Mouse (Mus musculus) liver, embryonic 16.5 days (tissue): ENCODE measurements around the gene Chrm4. TPM values are rescaled to one million over a fixed set of nuclear protein-coding genes. Genes with fewer than 3 reads are reported as not detected.

ENCODE experiments used
- ATAC-seq: fragments of 200-750 bp; cut with Nextera tagmentation; 2 replicates; pipeline ENCODE4 v1.8.0; 2017; ENCODE audit warnings: low read depth, mild to moderate bottlenecking, moderate number of reproducible peaks, moderate library complexity
- H3K27ac ChIP-seq: fragments of 300-500 bp; sonication (generic); 2 replicates; pipeline ENCODE4 v1.5.1; 2014; ENCODE audit warnings: mild to moderate bottlenecking, low read length
- H3K27me3 ChIP-seq: fragments of 300-500 bp; sonication (generic); 2 replicates; pipeline ENCODE4 v1.6.1; 2014; ENCODE audit warnings: low read depth, low read length, mixed read lengths; ENCODE audit not compliant: control insufficient read depth, insufficient read depth
- H3K36me3 ChIP-seq: fragments of 300-500 bp; sonication (generic); 2 replicates; pipeline ENCODE4 v1.6.1; 2014; ENCODE audit warnings: mild to moderate bottlenecking; ENCODE audit not compliant: control insufficient read depth, insufficient read depth
- H3K4me1 ChIP-seq: fragments of 300-500 bp; sonication (generic); 2 replicates; pipeline ENCODE4 v1.6.1; 2014; ENCODE audit warnings: low read depth, low read length, mixed read lengths; ENCODE audit not compliant: control insufficient read depth
- H3K4me2 ChIP-seq: fragments of 300-500 bp; sonication (generic); 2 replicates; pipeline ENCODE4 v1.6.1; 2014; ENCODE audit warnings: low read depth, low read length, mixed read lengths
- H3K4me3 ChIP-seq: fragments of 300-500 bp; sonication (generic); 2 replicates; pipeline ENCODE4 v1.5.1; 2014; ENCODE audit warnings: low read depth, mild to moderate bottlenecking, low read length
- H3K9ac ChIP-seq: fragments of 300-500 bp; sonication (generic); 2 replicates; pipeline ENCODE4 v1.6.1; 2014; ENCODE audit warnings: low read depth, low read length
- H3K9me3 ChIP-seq: fragments of 300-500 bp; sonication (generic); replicated peaks from 2 replicates; pipeline ENCODE4 v1.6.1; 2016; ENCODE audit warnings: low read length; ENCODE audit not compliant: control insufficient read depth
- WGBS: fragments of 180-500 bp; shearing (Covaris S2); extraction: QIAGEN DNeasy Blood & Tissue Kit; methylation state at CpG from one replicate; pipeline ENCODE4 v1.1.7; 2014; ENCODE audit not compliant: insufficient replicate concordance; 5-methylcytosine and 5-hydroxymethylcytosine counted together
- microRNA-seq: library from miRNA; unstranded; fragments of <30 nt; microRNA quantifications from one replicate; pipeline ENCODE4, GENCODE M21; 2016
- polyA plus RNA-seq: library from polyadenylated mRNA; unstranded; fragments of >200 nt; fragmentation: Nextera tagmentation; extraction: Ambion mirVana; gene quantifications from 2 replicates; pipeline ENCODE4 v1.2.1, GENCODE M21; 2015

Chrm4 gene
- polyA plus RNA-seq, 1 experiment from 2014 or later = 0.06 TPM

DNA sequence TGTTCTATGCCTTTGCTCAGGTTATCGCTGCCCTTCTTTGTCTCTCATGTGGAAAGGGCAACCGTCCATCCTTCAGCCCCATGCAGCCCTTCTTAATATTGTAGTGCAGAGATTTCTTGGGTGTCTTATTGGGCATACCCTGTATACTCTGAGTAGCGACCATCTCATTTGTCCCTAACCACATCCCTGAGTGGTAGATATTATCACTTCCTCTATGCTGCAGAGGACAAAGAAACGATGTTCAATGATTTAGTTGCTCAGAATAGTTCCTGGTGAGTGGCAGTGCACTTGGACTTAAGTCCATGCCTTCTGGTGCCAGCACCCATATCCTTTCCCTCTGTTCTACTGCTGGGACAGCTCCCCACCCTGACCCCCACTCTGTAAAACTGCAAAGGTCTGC lies 50.9 kb downstream of the Chrm4 start:
- no peak overlapping the region for H3K4me2 ChIP-seq
- H3K27me3 ChIP-seq = peaks cover 54% of the 10 kb centered on the region

More for the DNA sequence above, 50.9 kb downstream of the Chrm4 start:
- 33% methylated on average over 4 of the region's 4 CpGs for whole genome bisulfite sequencing
- Histone ChIP-seq H3K4me1 (peaks cover 6% of the 10 kb centered on the region), H3K4me3 (no peak overlapping the region), H3K9ac (no peak overlapping the region), H3K9me3 (no peaks in the 10 kb centered on the region), H3K36me3 (no peaks in the 10 kb centered on the region), H3K27ac (no peak overlapping the region)
- ATAC-seq = no peak

Small RNAs within 50 kb of the gene (microRNA-seq; reads per million reads assigned to microRNA genes)
- not detected for gene Mir6999

Other genes starting within 250 kb of the Chrm4 start
- 14.6 and 16.3 TPM in 2 replicates for gene Atg13, start 216.7 kb upstream of the Chrm4 start, polyA plus RNA-seq
- gene Harbi1, start 216.4 kb upstream of the Chrm4 start, polyA plus RNA-seq = 7.9 and 9.1 TPM in 2 replicates
- gene Ambra1, start 197.1 kb upstream of the Chrm4 start, polyA plus RNA-seq = 5.5 and 6.1 TPM in 2 replicates
- gene Mdk, start 5.0 kb downstream of the Chrm4 start, polyA plus RNA-seq = 12.6 and 15.2 TPM in 2 replicates
- 0.68 and 1.0 TPM in 2 replicates for gene Gm9821, start 18.5 kb downstream of the Chrm4 start, polyA plus RNA-seq
- 20.2 and 24.1 TPM in 2 replicates for gene Dgkz, start 48.6 kb downstream of the Chrm4 start, polyA plus RNA-seq
- gene Creb3l1, start 97.3 kb downstream of the Chrm4 start, polyA plus RNA-seq = 0.72 and 1.3 TPM in 2 replicates
- 2.8 and 3.8 TPM in 2 replicates for gene Phf21a, start 165.9 kb downstream of the Chrm4 start, polyA plus RNA-seq